Mouse (Mus musculus): ENCODE results near the gene Zfp664.

The Zfp664 gene

DNA sequence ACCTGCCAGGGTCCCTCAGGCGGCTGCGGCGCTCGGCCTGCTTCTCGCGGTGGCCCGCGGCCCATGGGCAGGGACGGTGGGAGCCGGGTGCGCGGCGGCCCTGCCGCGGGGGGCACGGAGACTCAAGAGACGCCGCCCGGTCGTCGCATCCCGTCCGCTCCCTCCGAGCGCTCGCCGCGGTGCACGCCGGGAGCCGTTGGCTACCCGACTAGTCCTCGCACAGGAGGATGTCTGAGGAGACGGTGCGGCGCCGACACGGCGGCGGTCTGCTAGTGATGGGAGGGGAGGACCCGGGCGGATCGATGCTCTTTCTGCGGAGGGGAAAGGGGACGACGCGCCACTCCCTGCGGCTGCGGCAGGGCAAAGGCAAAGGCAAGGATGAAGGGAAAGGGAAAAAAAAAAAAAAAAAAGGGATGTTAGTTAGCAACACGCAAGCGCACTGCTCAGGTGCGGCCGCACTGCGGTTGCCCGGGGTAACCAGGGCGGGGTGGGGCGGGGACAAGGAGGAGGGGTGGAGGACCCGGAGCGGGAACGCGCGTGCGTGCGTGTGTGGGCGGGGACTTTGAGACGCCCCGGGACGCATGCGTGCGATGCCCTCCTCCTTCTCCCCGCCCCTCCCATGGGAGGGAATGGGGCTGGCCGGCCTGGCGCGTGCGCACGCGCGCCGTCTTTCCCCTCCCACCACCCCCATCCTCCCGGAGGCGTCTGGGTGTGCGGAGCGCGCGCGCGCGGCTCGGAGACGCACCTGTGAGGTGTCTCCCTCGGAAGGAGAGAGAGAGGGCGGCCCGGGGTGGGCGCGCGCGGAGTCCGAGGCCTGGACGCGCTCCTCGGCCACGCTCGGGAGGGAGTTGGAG is at the start of gene Zfp664, which contains the start of gene Ccdc92:
Gene Zfp664 (plus strand): TSS at position 679 of the 854 bp plus-strand sequence.
Gene Ccdc92 (minus strand): TSS at position 412 of the 854 bp plus-strand sequence.
- DNase-seq (ENCODE audit: low read depth) = peak; percentile 95

DNA sequence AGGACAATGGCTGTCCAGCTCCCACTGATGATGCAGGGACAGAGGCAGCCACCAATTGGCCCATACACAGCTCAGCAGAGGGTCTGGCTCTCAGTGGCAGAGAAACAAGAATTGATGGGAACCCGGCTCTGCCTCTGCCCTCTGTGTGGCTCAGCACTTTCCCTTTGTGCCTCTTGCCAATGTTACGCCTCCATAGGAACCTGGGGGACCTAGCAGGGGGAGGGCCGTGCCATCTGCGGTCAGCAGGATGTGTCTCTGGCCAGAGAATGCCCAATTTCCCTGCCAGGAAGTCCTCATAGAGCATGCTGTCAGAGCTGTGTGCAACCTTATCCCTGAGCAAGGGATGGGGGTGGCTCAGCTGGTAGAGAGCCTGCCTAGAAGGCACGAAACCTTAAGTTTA is 47.7 kb upstream of the Zfp664 start:
- DNase-seq (ENCODE audit: low read depth) = no peak

DNA sequence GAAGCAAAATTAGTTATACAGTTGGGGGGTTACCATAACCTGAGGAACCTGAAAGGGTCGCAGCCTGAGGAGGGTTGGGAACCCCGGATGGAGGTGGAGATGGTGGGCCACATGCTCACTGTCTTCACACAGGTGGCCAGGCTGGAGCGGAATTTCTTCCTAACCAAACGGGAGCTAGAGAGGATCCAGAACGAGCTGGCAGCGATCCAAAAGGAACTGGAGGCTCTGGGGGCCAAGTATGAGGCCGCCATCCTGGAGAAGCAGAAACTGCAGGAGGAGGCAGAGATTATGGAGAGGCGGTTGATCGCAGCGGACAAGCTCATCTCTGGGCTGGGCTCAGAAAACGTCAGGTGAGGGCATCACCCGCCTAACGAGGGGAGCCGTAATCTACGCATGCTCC is 45.4 kb upstream of the Zfp664 start:
- DNase-seq (ENCODE audit: low read depth) = no peak

DNA sequence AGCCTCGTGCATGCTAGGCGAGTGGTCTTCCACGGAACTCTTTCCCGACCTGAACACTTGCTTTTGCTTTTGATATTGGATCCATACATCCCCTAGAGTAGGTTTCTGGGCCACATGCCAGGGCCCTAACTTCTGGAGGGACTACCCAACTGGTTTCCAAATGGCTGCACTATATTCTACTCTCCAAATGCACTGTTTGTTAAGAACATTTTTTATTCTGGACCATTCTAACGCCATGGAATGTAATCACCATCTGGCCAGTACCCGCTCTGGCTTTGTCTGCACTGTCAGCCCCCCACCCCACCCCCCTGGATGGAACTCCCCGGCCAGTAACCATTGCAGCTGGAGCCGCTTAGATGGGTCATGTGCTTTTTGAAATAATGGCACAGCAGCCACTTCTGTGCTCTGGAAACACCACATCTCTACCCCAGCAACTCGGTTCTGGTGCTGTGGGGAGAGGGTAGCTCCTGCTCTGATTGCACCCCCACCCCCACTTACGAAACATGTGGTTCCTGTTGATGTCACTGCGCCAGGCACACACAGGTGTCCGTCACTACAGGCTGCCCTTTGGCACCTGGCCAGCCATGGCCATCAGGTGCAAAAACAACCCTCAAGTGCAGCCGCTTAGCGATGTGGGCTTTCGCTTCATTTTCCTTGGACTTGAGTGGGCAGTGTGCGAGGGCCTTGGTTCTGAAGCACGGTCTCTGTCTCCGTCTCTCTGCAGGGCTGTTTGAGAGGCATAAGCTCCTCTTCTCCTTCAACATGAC is 40.2 kb upstream of the Zfp664 start:
- no peak for DNase-seq (ENCODE audit: low read depth)

DNA sequence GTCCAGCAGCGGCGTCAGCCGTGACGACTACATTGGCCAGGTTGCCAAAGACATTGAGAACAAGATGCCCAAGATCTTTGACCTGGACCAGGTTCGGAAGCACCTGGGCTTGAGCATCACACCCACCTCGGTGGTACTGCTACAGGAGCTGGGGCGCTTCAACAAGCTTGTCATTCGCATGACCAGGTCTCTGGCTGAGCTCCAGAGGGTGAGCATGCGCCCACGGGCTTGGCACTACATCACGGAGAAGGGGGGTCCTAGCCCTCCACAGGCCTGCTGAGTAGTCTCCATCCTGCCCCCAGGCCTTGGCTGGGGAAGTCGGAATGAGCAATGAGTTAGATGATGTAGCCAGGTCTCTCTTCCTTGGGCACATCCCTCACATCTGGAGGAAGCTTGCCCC is 32.2 kb upstream of the Zfp664 start:
- DNase-seq (ENCODE audit: low read depth) = no peak

DNA sequence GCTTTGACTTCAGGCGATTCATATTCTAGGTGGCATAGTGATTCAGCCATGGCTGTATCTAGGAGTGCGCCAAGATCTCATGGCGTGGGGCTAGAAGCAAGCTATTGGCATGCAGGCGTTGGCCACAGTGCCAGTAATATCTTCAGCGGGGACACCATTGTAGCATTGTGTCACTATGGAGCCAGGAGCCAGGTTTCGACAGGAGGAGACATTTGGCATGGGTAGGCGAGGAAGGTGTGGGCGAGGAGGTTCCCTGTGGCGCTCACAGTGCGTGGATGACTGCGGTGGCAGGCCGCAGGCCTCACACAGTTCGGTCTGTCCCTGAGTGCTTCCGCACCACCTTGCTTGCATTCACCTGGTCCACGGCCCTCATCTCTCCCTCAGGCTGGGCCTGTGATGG is 27.3 kb upstream of the Zfp664 start:
- DNase-seq (ENCODE audit: low read depth) = no peak

DNA sequence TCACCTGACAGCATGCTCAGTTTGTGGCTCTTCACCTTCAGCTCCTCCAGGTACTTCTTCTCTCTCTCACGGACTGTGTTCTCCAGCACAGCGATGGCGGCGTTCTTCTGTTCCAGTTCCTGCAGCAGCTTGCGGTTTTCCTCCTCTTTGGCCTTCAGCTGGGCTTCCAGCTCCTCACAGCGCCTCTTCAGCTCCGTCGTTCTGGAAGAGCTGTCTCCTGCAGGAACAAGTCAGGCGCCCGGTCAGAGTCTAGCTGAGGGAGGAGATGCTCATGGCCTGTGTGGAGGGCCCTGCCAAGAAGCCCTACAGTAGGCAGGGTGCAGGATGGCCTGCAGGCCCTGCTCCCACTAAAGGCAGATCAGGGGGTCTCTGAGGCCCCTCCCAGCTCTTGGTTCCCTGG is 26.4 kb upstream of the Zfp664 start:
- DNase-seq (ENCODE audit: low read depth) = no peak

DNA sequence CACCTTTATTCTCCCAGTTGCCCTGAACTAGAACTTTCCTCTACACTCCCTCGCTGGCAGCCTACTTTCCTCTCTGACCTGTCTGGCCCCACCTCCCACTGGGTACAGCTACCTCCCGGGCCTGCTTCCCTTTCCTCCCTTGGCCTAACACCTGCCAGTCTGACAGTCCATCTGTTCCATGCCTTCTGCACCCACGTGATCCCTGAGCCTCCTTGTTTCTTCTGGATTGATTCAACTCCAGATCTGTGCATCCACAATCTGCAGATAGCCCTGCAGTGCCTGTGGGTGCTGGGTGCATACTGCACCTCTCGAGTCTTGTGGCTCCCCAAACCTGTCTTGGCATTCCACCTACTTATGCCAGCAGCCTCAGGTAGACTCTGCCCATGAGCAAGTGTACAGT is 25.9 kb upstream of the Zfp664 start:
- no peak for DNase-seq (ENCODE audit: low read depth)

DNA sequence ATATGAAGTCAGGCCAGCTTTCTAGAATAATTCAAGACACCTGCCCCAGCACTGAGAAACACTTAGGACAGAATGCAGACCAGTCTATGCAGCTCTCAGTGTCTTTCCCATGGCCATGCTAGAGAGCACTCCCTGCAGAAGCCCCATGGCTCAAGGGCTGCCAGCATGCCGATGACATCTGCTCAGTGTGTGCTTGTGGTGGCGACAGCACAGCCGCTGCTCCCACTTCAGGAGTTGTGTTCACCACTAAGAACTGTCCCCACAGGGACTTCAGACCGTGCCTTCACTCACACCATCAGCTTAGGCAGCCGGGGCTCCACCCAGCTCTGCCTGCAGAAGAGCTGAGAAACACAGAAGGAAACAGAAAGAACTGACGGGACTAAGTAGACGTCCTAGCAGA is 22.3 kb upstream of the Zfp664 start:
- DNase-seq (ENCODE audit: low read depth) = no peak

DNA sequence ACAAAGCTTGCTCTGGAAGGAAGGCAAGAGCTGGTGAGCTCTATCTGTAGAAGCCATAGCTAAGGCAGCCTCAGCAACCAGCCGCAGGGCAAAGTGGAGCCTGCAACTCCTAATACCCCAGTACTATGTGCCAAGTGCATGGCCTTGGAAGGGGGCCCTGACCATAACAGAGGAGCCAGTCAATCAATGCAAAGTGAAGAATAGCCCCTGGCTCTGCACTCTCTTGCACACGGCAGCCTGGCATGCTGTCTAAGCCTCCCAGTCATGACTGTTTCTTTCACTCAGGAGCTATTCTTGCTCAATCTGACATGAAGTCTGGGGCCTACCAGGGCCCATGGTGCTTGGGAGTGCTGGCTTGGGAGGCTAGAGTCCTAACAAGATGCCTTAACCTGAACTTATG is 21.8 kb upstream of the Zfp664 start:
- no peak for DNase-seq (ENCODE audit: low read depth)

DNA sequence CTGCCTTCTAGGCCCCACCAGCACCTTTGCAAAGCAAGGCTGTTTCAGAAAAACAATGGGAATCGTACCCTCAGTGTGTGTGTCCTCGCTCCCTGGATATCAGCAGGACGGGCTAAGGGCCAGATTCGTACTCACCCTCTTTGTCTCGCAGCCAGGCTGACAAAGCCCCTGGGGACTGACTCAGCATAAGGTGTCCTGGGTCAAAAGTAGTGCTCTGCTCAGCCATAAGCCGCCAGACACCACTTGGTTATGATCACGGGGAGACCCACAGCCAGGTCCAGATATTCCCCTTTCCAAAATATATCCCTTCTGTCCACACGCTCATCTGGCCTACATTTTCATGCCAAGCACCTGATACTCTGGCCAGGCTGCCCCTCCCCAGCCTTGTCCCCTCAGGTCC is 19.1 kb upstream of the Zfp664 start:
- DNase-seq (ENCODE audit: low read depth) = no peak

DNA sequence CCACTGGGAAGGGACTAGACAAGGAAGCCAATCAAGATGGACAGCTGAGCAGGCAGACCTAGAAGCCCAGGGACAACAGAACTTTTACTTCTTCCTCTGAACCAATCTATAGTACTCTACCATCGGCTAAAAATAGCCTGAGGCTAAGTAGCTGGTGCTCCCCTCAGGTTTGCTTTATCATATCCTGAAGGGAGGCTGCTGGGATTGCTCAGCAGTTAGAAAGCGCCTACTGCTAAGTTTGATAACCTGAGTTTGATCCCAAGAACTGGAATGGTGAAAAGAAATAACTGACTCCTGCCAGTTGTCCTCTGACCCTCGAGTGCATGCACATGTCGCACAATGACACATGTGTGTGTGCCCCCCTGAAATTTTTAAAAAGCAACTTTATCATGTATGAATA is 17.6 kb upstream of the Zfp664 start:
- DNase-seq (ENCODE audit: low read depth) = no peak

DNA sequence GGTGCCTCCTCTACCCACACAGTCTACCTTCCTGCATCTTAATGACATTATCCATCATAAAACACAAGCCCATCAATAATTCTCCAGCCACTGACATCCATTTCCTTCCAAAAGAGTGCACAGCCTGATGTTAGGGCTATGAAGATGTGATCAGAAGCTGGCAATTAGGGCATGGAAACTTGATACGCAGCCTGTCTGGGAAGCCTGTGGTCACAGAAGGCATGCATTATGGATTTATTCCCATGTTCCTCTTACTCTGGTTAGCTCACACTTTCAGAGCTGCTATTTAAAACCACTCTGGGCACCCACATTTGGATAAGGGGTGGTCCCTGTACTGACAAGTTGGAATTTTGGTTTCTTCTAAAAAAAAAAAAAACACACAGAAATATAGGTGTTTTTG is 15.5 kb upstream of the Zfp664 start:
- no peak for DNase-seq (ENCODE audit: low read depth)

DNA sequence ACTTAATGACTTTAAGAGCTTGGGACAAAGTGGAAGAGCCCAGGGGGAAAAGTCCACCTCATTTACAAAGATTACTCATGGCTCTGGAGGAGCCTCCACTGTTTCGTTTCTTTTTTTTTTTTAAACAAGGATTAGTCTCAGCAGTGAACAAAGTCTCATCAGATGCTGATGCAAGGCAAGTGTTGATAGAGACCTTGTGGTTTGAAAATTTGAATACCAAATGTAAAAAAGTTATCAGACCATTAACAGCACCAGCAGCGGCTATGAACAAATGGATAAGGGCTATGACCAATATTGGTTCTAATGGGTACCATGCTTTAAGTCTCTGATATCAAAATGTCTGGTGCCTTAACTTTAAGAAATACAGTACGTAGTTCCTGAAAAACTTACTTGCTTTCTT is 13.5 kb upstream of the Zfp664 start:
- no peak for DNase-seq (ENCODE audit: low read depth)

DNA sequence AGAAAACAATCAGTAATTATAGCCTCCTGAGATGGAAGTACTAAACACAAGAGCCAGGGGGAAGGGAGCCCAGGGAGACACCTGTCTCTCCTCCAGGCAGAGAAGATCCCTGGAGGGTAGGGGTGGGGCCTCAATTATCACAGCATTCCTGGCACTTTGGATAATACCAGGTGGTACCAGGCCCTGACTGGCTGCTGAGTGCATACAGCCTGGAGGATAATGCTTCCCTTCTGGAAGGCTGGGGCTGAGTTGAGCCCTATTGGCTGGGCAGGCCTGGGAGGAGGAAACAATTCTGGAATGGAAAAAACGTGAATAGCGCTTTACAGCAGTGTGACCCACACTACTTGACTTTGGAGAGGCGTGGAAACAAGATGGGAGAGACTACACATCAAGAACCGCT is 10.9 kb upstream of the Zfp664 start:
- no peak for DNase-seq (ENCODE audit: low read depth)

DNA sequence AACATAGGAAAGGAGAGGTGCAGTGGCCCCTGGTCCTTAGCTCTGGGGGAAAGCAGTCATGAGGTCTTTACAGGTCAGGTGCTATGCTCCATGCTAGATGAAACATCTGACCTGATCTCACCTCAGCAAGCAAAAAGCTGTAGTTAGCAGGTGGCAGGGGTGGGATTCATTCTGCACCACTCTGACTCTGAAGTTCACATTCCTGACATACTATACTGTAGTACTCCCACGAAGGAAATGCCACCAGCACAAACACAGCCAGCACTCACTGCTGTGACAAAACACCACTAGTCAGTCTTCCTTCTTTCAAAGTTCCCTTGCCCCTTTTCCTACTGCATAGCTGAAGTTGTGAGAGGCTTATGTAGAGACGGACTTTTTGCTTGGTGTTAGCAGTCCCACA is 10.2 kb upstream of the Zfp664 start:
- no peak for DNase-seq (ENCODE audit: low read depth)

DNA sequence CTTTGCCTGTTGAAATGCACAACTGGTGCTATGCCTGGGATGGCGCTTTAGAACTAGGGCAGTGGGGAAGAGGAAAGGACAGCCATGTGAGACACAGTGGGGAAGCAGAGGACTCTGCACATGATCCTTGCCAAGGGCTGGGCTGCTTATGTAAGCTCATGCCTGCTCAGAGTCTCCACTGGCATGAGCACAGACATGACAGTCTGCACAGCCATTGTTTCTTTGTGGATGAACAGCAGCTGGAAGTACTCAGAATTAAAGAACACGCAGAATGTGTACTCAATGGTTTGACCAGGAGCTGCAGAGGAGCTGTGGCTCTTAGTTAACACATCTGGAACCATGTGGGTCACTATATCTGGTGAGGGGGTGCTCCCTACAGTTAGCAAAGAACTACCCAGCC is 9.4 kb upstream of the Zfp664 start:
- no peak for DNase-seq (ENCODE audit: low read depth)

DNA sequence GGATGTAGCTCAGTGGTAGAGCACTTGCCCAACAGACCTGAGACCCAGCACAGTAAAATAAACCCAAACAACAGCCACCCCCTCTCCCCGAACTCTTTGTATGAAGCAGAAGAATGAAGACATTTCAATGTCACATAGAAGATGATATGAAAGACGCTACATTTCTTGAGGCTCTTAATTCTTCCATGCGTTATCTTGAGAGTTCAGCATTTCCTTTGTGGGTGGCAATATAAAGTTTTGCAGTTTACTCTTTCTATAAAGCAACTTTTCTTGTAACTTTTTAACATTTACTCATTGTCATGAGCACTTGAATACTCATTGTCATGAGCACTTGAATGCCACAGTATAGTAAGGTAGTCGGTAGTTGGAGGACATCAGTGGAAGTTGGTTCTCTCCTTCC is 8.3 kb upstream of the Zfp664 start:
- DNase-seq (ENCODE audit: low read depth) = no peak

DNA sequence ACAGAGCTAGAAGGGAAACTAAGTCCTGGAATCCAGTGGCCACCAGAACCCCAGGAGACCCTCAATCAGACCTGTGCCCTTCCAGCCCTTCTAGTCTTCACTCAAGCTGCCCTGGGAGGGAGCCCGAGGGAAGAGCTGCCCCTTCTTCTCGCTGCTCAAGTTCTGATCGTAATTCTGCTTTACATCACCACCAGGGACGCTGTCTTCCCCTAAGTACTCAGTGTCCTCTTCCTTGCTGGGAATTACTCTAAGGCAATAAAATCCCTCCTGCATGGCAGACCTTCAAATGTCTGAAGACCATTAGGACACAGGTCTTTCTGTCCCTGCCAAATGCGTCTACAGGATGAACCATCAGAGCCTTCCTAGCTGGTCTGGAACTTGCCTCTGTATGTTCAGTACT is 2.5 kb upstream of the Zfp664 start:
- DNase-seq (ENCODE audit: low read depth) = no peak

DNA sequence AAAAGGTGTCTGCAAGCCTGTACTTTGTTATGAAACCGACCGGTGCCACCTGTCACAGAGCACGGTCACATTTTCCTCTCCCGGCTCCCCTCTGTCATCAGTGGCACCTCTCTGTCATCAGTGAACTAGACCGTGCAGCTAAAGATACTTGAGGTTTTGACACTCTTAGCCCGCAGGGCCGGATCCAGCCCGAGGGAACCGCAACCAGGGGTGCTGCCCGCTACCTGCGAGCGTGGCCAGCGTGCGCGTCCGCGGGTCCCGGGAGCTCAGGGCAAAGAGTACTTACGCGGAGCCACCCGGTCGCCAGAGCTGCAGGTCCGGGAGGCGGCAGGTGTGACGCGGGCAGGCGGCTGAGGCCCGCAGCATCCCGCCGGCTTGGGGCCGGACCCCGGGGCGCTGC is 1.0 kb upstream of the Zfp664 start:
- no peak for DNase-seq (ENCODE audit: low read depth)

DNA sequence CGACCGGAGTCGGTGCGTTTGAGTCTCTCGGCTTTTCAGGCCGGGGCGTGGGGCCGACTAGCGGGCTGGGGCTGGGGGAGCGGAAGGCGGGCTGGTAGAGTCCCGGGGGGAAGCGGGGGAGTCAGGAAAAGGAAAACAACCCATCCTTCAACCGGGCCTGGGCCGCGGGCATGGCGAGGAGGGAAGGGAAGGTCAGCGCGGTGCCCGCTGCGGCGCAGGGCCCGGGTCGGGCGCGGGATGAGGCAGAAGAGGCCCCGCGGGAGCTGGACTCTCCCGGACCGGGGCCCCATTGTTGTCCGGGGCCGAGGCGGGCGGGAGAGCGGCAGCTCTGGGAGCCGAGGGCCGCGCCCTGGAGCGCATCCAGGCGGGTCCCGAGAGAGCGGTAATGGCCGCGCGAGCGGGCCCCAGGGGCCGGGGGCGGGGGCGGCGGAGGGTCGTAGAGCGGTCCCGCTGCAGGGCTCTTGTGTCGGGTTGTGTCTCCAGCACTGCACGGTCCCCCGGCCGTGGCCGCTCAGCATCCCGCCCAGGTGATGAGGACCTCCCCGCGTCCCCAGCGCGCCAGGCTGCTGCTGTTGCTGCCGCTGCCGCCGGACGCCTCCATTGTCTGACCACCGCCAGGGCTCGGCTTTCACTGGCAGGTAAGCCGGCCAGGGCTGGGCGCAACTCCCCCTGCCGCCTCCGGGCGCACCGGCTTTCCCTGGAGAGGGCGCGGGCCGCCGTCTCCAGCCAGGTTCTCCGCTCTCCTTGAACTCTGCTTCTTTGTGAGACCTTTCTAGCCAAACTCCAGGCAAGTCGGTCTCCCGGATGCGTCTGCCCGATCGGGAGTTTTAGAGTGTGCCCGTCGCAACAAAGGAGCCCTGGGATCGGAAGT is 615 bp downstream of the Zfp664 start:
- DNase-seq (ENCODE audit: low read depth) = peak; percentile 16

DNA sequence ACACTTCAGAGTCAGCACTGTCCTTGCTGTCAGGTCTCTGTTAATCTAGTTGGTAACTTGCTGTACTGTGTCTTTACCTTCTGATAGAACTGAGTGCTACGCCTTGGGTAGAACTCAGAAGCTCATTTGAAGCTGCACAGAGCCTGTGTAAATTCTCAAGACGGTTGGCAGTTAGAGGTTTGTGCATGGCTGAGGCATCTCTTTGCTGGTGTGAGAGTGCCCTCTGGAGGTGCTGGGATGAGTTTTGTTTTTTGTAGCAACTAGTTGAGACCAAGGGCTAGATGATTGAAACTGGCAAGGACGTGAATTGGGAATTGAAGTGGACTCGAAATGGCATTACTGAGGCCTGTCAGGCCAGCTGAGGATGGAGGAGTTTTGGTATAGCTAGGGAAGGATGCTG is 6.5 kb downstream of the Zfp664 start:
- DNase-seq (ENCODE audit: low read depth) = peak; percentile 28

DNA sequence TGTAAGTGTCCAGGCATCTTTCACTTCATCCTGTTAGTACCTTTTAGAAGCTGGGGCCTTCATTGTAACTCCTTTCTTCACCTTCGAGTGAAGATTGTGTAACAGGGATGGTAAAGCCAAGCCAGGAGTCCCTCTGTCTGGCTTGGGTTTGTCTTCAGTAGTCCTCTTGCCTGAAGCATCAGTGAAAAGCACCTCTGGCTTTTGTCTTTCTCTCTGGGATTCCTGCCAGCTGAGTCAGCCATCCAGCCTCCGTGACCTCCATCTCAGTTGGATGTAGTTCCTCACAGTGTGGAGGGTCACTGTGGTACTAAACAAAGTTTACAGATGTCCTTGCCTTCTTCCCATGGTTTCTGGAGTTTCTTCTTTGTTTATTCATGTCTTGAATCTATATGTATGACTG is 9.5 kb downstream of the Zfp664 start:
- DNase-seq (ENCODE audit: low read depth) = no peak
